Mouse (Mus musculus): Measurements from ENCODE around the gene Tbc1d2b. TPM values are rescaled to one million over a fixed set of nuclear protein-coding genes. Genes with fewer than 3 reads are reported as not detected.

Gene Tbc1d2b
- total RNA-seq, 2 experiments from 2014 or later: 9.2 to 15.6 TPM

GRCm38 (mm10) chr9:90226081-90226741 is 44.4 kb downstream of the Tbc1d2b start:
- intact Hi-C loops (cut with DNase I): no loop called here
- peak; percentile 21 to 35 for DNase-seq (ENCODE audit: low spot score in 2 of 2)

- intact Hi-C loops (cut with DNase I): no loop called here
- no peak for DNase-seq (ENCODE audit: low spot score in 2 of 2)
These were observed 48.3 kb downstream of the Tbc1d2b start for GRCm38 (mm10) chr9:90222275-90222674.

DNA sequence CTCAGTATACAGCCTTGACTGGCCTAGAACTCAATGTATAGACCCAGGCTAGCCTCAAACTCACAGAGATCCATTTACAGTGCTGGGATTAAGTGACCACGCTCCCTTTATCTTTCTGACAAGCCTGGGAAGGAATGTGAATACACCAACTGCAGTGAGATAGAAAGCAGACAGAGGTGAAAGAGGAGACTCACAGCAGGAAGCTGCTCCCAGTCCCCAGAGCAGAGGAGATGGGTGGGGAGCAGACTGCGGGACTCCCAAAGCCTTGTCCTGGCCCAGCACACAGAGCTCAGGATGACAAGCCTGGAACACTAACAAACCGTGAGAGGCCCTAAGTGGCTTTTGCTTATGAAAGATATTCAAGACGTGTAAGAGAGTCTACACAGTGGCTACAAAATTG is 53.1 kb downstream of the Tbc1d2b start:
- DNase-seq (ENCODE audit: low spot score in 2 of 2): no peak
- intact Hi-C loops (cut with DNase I): no loop called here

GRCm38 (mm10) chr9:90216259-90217001 is 54.2 kb downstream of the Tbc1d2b start:
- intact Hi-C loops (cut with DNase I): no loop called here
- no peak for DNase-seq (ENCODE audit: low spot score in 2 of 2)

DNA sequence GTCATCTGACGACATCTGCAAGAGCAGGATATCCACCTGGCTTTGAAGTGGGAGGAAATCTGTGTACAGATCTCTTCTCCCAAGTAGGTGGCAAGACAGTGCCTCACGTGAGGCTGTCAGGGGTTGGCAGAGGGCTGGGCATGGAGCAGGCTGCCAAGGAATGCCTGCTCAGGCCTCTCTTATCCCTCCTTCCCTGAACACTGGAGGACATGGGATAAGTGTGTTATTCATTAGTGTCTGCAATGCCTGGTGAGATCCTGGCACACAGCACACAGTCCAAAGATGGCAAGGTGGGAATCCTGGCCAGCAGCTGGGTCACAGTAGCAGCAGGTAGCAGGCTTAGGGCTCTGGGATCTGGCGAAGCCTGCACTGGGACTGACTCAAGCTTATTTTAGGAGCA is 57.5 kb downstream of the Tbc1d2b start:
- intact Hi-C loops (cut with DNase I): no loop called here
- no peak for DNase-seq (ENCODE audit: low spot score in 2 of 2)

- intact Hi-C loops (cut with DNase I): no loop called here
- no peak for DNase-seq (ENCODE audit: low spot score in 2 of 2)
These were observed 61.9 kb downstream of the Tbc1d2b start for GRCm38 (mm10) chr9:90208655-90209054.

GRCm38 (mm10) chr9:90207808-90208207 is 62.8 kb downstream of the Tbc1d2b start:
- no peak for DNase-seq (ENCODE audit: low spot score in 2 of 2)
- intact Hi-C loops (cut with DNase I): loop anchor here (2.0 kb wide), 1 partner anchor 239 kb away; no protein-coding TSS in a partner anchor

- intact Hi-C loops (cut with DNase I): loop anchor here (2.0 kb wide), 1 partner anchor 240 kb away; no protein-coding TSS in a partner anchor
- DNase-seq (ENCODE audit: low spot score in 2 of 2): peak; percentile 72 to 85
These were observed 64.1 kb downstream of the Tbc1d2b start for GRCm38 (mm10) chr9:90206500-90206899.

GRCm38 (mm10) chr9:90204396-90204915 is 66.1 kb downstream of the Tbc1d2b start:
- intact Hi-C loops (cut with DNase I): no loop called here
- no peak for DNase-seq (ENCODE audit: low spot score in 2 of 2)

GRCm38 (mm10) chr9:90203233-90203632 is 67.4 kb downstream of the Tbc1d2b start:
- intact Hi-C loops (cut with DNase I): no loop called here
- DNase-seq (ENCODE audit: low spot score in 2 of 2): no peak

DNA sequence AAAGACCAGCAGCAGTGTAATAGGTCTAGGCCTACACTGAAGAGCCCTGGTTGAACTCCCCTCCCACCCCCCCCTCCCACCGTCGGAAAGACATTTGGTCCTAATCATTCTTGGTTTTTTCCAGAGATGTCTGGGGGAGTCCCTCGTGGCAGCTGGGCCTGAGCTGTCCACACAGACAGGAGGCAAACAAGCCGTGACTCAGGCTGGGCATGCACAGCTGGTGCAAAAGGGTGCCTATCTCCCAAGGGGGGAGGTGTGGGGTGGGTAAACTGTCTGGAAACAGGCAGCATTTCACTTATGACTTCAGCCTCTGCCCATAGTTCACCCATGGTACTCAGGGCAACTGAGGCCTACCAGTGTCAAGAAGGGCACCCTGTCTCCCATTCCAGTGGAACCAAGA is 69.1 kb downstream of the Tbc1d2b start:
- intact Hi-C loops (cut with DNase I): no loop called here

DNA sequence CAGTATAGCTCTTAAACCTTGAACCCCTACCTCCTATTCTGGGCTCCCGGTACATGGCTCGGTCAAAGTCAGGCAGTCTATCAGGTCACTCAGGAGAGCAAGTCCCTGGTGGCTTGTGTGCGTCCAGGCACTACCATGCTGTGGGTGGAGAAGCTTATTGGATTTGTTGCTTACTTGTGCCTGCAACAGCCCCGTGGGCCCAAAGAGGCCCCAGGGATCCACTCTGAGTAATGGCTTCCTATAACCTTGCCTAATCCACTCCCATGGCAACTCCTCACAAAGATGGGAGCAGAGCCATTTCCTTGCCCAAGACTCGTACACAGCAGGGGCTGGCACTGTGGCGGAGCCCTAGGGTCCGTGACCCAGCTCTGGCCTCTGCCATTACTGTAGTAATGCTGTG is 69.5 kb downstream of the Tbc1d2b start:
- no peak for DNase-seq (ENCODE audit: low spot score in 2 of 2)
- intact Hi-C loops (cut with DNase I): no loop called here

More for the DNA sequence above, 69.1 kb downstream of the Tbc1d2b start:
- no peak for DNase-seq (ENCODE audit: low spot score in 2 of 2)

DNA sequence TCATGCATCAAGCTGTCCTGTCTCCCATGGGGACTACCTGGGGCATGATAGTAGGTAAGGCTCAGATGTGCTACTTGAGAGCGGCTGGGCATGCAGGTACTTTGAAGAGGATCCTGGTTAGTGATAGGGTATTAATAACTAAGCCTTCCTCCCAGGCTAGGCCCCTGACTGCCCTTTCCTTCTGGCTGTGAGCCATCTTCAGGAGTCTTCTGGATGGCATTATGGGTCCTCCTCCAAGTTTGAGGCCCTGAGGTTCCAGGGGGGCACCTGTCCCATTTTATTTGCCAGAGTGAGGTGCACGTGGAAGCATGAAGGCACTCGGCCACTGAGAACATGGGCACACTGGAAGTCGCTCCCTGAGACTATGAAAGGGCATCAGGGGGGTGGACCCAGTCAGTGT is 70.1 kb downstream of the Tbc1d2b start:
- no peak for DNase-seq (ENCODE audit: low spot score in 2 of 2)
- intact Hi-C loops (cut with DNase I): no loop called here

DNA sequence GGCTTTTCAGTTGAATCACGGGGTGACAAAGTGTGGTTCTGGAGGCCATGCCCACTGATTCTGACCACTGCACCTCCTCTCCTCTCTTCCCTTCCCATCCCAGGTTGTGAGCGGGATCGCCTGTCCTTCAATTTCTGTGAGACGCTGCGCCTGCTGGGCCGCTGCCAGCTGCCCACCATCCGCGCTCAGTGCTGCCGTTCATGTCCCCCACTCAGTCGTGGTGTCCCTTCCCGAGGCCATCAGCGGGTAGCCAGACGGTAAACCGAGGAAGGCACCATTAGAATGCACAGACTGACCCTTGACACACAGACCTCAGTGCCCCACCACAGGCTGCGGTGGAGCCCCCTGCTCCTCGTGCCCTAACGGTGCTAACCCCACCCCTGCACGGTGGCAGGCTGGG is 71.0 kb downstream of the Tbc1d2b start:
- intact Hi-C loops (cut with DNase I): no loop called here
- DNase-seq (ENCODE audit: low spot score in 2 of 2): no peak

DNA sequence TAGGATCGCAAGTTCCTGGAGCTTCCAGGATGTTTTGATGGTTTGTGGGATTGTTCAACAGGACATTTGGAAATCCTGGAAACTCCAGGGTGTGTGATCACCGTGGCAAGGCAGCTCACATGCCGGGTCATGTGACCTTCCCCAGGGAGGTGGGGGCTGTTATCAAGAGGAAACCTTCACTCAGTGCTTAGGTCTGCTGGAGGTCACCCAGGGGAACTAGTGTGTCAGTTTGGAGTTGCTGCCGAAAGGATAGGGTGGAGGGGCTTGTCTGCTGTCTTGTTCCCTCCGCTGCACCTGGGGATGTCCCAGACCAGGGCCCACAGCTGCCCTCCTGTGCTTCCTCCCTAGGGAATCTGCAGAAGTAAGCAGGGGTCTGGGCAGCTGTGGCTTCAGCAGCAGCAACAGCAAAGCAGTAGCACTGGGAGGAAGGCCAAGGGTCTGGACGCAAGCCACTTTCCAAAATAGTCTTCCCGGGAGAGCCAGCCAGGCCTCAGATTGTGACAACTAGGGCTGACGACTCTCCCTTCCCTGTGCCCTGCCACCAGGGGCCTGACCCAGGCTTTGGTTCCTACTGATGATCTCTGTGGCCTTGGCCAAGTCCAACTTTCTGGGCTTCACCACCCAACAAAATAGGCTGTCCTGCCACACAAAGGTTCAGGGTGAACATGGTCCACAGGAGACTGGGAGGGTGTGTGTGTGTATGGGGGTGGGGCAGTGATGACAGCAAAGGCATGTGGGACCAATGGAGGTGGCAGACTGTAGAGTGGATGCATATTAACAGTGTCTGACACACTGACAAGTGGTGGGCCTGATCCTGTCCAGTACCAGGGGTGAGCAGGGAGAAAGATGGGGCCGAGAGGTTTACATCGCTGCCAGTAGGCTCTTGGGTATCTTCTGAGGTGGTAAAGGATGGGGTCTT is 71.8 kb downstream of the Tbc1d2b start:
- intact Hi-C loops (cut with DNase I): no loop called here
- peak; percentile 37 to 42 for DNase-seq (ENCODE audit: low spot score in 2 of 2)

GRCm38 (mm10) chr9:90197866-90198383 is 72.7 kb downstream of the Tbc1d2b start:
- DNase-seq (ENCODE audit: low spot score in 2 of 2): no peak
- intact Hi-C loops (cut with DNase I): no loop called here

GRCm38 (mm10) chr9:90197116-90197665 is 73.4 kb downstream of the Tbc1d2b start:
- intact Hi-C loops (cut with DNase I): no loop called here
- DNase-seq (ENCODE audit: low spot score in 2 of 2): no peak

- no peak for DNase-seq (ENCODE audit: low spot score in 2 of 2)
- intact Hi-C loops (cut with DNase I): no loop called here
These were observed 74.3 kb downstream of the Tbc1d2b start for GRCm38 (mm10) chr9:90196262-90196661.

DNA sequence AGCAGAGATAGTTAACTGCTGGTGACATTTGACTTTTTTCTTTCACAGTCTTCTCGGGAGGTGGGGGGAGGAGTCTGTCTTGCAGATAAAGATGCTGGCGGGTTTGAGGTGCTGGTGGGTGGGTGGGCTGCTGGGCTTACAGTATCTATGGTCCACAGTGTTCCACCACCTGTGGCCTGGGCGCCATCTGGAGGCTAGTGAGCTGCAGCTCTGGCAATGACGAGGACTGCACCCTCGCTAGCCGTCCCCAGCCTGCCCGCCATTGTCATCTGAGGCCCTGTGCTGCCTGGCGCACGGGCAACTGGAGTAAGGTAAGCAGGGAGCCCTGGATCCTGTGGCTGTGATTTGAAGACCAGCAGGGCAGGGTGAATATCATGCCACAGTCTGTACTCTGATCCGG is 75.6 kb downstream of the Tbc1d2b start:
- DNase-seq (ENCODE audit: low spot score in 2 of 2): no peak
- intact Hi-C loops (cut with DNase I): no loop called here

Measured in left cerebral cortex, postnatal 14 days (tissue).